Mouse (Mus musculus): Measurements from ENCODE around the gene Frmd5. TPM values are rescaled to one million over a fixed set of nuclear protein-coding genes. Genes with fewer than 3 reads are reported as not detected.

Gene Frmd5
- polyA plus RNA-seq, 2 experiments: 0.78 to 2.2 TPM

DNA sequence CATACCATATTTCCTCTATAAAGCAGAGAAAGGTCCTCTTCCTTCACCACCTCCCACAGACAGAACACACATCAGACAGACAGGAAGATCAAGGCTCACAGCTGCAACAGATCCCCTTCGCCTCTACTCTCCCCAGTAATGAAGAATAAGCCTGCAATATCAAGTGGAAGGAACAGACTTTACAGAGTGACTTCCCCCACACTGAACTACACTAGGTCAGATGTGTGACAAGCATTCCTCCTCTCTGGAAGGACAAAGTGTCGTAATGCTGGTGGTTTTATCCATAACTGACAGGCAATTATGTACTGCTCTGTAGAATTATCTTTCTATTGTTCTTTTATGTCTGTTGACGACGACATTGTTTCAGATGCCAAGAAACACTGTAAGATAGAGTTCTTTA is 93.3 kb downstream of the Frmd5 start:
- 83% methylated on average over 4 of the region's 4 CpGs for WGBS
- no peaks in the 10 kb centered on the region for H3K4me1 ChIP-seq (ENCODE audit: control insufficient read depth, insufficient read depth, low read length)
- H3K9me3 ChIP-seq (ENCODE audit: control insufficient read depth, low read length): no peaks in the 10 kb centered on the region
- no peaks in the 10 kb centered on the region for H3K27me3 ChIP-seq (ENCODE audit: control insufficient read depth, insufficient read depth, low read length)
- no peak overlapping the region for H3K9ac ChIP-seq (ENCODE audit: low read depth, low read length, severe bottlenecking)
- TF ChIP-seq POLR2A (IDR thresholded peaks at IDR 0.05; ENCODE audit: borderline replicate concordance, extremely low read depth, insufficient read depth, insufficient read length): no peak
- H3K27ac ChIP-seq (replicated peaks; ENCODE audit: low read depth, low read length): no peak overlapping the region
- DNase-seq (ENCODE audit: low spot score) (no peak), ATAC-seq (ENCODE audit: low FRiP score, low read depth) (no peak)
- no peak overlapping the region for H3K4me2 ChIP-seq (replicated peaks; ENCODE audit: low read depth, low read length, severe bottlenecking)
- H3K36me3 ChIP-seq (ENCODE audit: control insufficient read depth, insufficient read depth, low read length): no peaks in the 10 kb centered on the region
- no peak overlapping the region for H3K4me3 ChIP-seq (replicated peaks; ENCODE audit: low read length)

DNA sequence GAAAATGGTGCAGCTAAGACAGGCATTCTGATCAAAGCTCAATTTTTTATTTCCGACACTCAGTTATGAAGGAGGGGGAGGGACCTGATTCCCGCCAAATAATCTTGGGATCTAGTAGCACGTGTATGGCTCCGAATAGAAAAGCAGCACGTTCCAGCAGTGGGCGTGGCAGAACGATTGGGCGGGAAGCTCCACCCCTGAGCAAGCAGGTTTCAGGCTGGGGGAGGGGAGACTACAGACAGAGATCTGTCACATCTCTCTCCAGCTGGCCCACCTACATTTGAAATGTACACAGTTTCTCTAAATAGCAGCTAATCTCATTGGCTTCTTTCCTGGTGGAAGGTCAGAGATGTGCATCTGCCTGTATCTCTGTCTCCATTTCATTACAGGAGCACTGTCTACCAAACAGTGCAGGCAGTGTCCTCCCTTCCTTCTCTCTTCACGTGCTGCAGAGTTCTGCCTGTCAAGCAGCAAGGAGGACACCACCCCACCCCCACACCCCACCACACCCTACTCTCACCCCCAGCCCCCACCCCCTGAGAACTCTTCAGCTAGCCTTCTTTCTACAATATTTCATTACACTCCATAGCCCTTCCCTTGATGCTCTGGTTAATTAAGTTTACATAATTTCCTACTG is 95.0 kb downstream of the Frmd5 start:
- no peak for TF ChIP-seq POLR2A (IDR thresholded peaks at IDR 0.05; ENCODE audit: borderline replicate concordance, extremely low read depth, insufficient read depth, insufficient read length)
- no peak overlapping the region for H3K4me2 ChIP-seq (replicated peaks; ENCODE audit: low read depth, low read length, severe bottlenecking)
- DNase-seq (ENCODE audit: low spot score): no peak
- H3K9ac ChIP-seq (ENCODE audit: low read depth, low read length, severe bottlenecking): no peak overlapping the region
- no peaks in the 10 kb centered on the region for H3K9me3 ChIP-seq (ENCODE audit: control insufficient read depth, low read length)
- WGBS: 28% methylated on average over 9 of the region's 9 CpGs
- no peaks in the 10 kb centered on the region for H3K4me1 ChIP-seq (ENCODE audit: control insufficient read depth, insufficient read depth, low read length)
- H3K27ac ChIP-seq (replicated peaks; ENCODE audit: low read depth, low read length): no peak overlapping the region
- no peaks in the 10 kb centered on the region for H3K27me3 ChIP-seq (ENCODE audit: control insufficient read depth, insufficient read depth, low read length)
- no peak overlapping the region for H3K4me3 ChIP-seq (replicated peaks; ENCODE audit: low read length)
- no peaks in the 10 kb centered on the region for H3K36me3 ChIP-seq (ENCODE audit: control insufficient read depth, insufficient read depth, low read length)
- no peak for ATAC-seq (ENCODE audit: low FRiP score, low read depth)

DNA sequence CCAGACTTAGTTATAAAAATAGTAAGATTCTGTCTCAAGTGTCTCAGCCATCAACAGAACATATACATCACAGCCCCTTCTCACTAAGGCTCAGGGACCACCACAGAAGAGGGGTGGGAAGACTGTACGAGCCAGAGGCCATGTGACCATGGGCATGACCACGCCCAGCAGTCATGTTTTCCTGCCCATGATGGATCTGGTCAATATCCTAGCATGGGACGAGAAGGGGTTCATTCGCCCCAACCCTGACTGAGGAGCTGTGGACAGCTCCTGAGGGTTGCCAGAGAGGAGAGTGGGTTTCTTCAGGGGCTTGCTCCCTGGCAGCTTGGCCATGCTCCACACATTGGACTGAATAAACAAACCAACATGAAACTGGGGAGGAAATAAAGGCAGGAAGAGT is 97.8 kb downstream of the Frmd5 start:
- H3K27ac ChIP-seq (replicated peaks; ENCODE audit: low read depth, low read length): no peak overlapping the region
- 83% methylated on average over 4 of the region's 4 CpGs for WGBS
- H3K4me3 ChIP-seq (replicated peaks; ENCODE audit: low read length): no peak overlapping the region
- TF ChIP-seq POLR2A (IDR thresholded peaks at IDR 0.05; ENCODE audit: borderline replicate concordance, extremely low read depth, insufficient read depth, insufficient read length): no peak
- DNase-seq (ENCODE audit: low spot score) (no peak), ATAC-seq (ENCODE audit: low FRiP score, low read depth) (no peak)
- no peaks in the 10 kb centered on the region for H3K9me3 ChIP-seq (ENCODE audit: control insufficient read depth, low read length)
- H3K4me2 ChIP-seq (replicated peaks; ENCODE audit: low read depth, low read length, severe bottlenecking): no peak overlapping the region
- no peaks in the 10 kb centered on the region for H3K27me3 ChIP-seq (ENCODE audit: control insufficient read depth, insufficient read depth, low read length)
- no peaks in the 10 kb centered on the region for H3K36me3 ChIP-seq (ENCODE audit: control insufficient read depth, insufficient read depth, low read length)
- H3K4me1 ChIP-seq (ENCODE audit: control insufficient read depth, insufficient read depth, low read length): no peaks in the 10 kb centered on the region
- H3K9ac ChIP-seq (ENCODE audit: low read depth, low read length, severe bottlenecking): no peak overlapping the region

DNA sequence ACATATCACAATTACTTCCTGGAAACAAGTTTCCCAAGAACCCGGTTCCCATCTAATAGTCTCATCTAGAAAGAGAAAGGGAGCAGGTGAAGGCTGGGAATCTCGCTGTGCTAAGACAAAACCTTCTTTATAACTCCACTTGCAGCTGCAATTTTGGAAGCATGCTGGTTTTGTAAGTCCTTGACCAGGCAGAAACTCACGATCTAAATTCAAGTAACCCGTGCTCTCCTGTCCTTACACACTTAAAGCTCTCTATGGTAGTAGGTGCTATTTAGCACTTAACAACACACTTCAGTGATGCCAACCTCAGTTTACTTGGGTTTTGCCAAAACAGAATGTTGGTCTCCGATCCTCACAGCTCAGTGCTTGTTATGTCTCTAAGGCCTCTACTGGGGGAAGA is 99.4 kb downstream of the Frmd5 start:
- ATAC-seq (ENCODE audit: low FRiP score, low read depth) (no peak), DNase-seq (ENCODE audit: low spot score) (no peak)
- Histone ChIP-seq H3K9ac (ENCODE audit: low read depth, low read length, severe bottlenecking) (no peak overlapping the region), H3K27me3 (ENCODE audit: control insufficient read depth, insufficient read depth, low read length) (no peaks in the 10 kb centered on the region), H3K4me2 (replicated peaks; ENCODE audit: low read depth, low read length, severe bottlenecking) (no peak overlapping the region), H3K27ac (replicated peaks; ENCODE audit: low read depth, low read length) (no peak overlapping the region), H3K36me3 (ENCODE audit: control insufficient read depth, insufficient read depth, low read length) (no peaks in the 10 kb centered on the region), H3K9me3 (ENCODE audit: control insufficient read depth, low read length) (no peaks in the 10 kb centered on the region), H3K4me3 (replicated peaks; ENCODE audit: low read length) (no peak overlapping the region), H3K4me1 (ENCODE audit: control insufficient read depth, insufficient read depth, low read length) (no peaks in the 10 kb centered on the region)
- 80% methylated on average over 5 of the region's 5 CpGs for WGBS
- TF ChIP-seq POLR2A (IDR thresholded peaks at IDR 0.05; ENCODE audit: borderline replicate concordance, extremely low read depth, insufficient read depth, insufficient read length): no peak

DNA sequence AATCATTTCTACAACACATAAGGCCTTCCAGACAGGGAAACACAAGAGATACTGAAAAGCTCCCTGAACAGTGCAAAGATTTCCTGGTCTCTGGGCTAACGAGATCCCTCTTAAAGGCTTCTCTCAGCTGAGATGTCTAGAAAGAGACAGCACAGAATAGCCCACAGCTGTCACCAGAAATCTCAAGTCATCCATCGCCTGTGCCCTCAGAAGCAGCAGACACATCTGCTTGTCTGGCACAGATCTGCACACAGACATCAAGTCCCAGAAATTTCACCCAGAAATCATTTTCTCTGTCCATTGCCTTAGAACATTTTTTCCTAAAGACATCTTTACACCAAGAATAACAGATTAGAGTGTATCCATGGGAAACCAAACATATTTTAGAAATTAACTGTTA is 101.1 kb downstream of the Frmd5 start:
- 63% methylated on average over 2 of the region's 2 CpGs for WGBS
- DNase-seq (ENCODE audit: low spot score): no peak
- TF ChIP-seq POLR2A (IDR thresholded peaks at IDR 0.05; ENCODE audit: borderline replicate concordance, extremely low read depth, insufficient read depth, insufficient read length): no peak

DNA sequence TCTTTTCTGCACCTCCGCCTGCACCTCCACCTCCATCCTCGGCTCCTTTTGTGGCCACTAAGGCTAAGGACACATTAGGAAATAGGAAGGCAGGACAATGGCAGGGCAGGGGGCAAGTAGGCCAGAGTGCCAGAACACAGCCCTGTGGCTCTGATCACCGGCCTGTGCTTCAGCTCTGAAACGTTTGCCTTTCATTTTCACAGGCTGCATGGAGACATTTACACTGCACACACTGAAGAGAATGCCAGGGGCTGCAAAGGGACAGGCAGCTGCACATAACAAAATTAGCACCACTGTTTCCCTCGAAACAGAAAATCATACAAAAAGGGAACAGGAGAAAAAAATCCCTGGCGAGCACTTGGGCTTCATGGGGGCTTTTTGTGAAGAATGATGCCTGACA is 107.6 kb downstream of the Frmd5 start:
- no peak for DNase-seq (ENCODE audit: low spot score)
- H3K4me2 ChIP-seq (replicated peaks; ENCODE audit: low read depth, low read length, severe bottlenecking): no peak overlapping the region
- no peaks in the 10 kb centered on the region for H3K36me3 ChIP-seq (ENCODE audit: control insufficient read depth, insufficient read depth, low read length)
- no peaks in the 10 kb centered on the region for H3K4me1 ChIP-seq (ENCODE audit: control insufficient read depth, insufficient read depth, low read length)
- no peak for ATAC-seq (ENCODE audit: low FRiP score, low read depth)
- H3K27ac ChIP-seq (replicated peaks; ENCODE audit: low read depth, low read length): no peak overlapping the region
- H3K4me3 ChIP-seq (replicated peaks; ENCODE audit: low read length): no peak overlapping the region
- no peak overlapping the region for H3K9ac ChIP-seq (ENCODE audit: low read depth, low read length, severe bottlenecking)
- no peaks in the 10 kb centered on the region for H3K9me3 ChIP-seq (ENCODE audit: control insufficient read depth, low read length)
- 40% methylated on average over 6 of the region's 6 CpGs for WGBS
- no peaks in the 10 kb centered on the region for H3K27me3 ChIP-seq (ENCODE audit: control insufficient read depth, insufficient read depth, low read length)
- no peak for TF ChIP-seq POLR2A (IDR thresholded peaks at IDR 0.05; ENCODE audit: borderline replicate concordance, extremely low read depth, insufficient read depth, insufficient read length)

More for the DNA sequence above, 101.1 kb downstream of the Frmd5 start:
- Histone ChIP-seq H3K27me3 (ENCODE audit: control insufficient read depth, insufficient read depth, low read length) (no peaks in the 10 kb centered on the region), H3K9me3 (ENCODE audit: control insufficient read depth, low read length) (no peaks in the 10 kb centered on the region), H3K4me2 (replicated peaks; ENCODE audit: low read depth, low read length, severe bottlenecking) (no peak overlapping the region), H3K9ac (ENCODE audit: low read depth, low read length, severe bottlenecking) (no peak overlapping the region), H3K4me3 (replicated peaks; ENCODE audit: low read length) (no peak overlapping the region), H3K4me1 (ENCODE audit: control insufficient read depth, insufficient read depth, low read length) (no peaks in the 10 kb centered on the region), H3K27ac (replicated peaks; ENCODE audit: low read depth, low read length) (no peak overlapping the region), H3K36me3 (ENCODE audit: control insufficient read depth, insufficient read depth, low read length) (no peaks in the 10 kb centered on the region)
- ATAC-seq (ENCODE audit: low FRiP score, low read depth): no peak

All from limb, embryonic 14.5 days (tissue).